Mouse (Mus musculus) G1E (cell line): ENCODE measurements around the gene Cubn.

Source experiments
- CTCF ChIP-seq: IDR thresholded peaks from 2 replicates; pipeline ENCODE4 v1.5.1; 2012; ENCODE audit warnings: low read depth, low read length, inconsistent platforms, mixed read lengths
- POLR2AphosphoS5 ChIP-seq: IDR thresholded peaks from 2 replicates; pipeline ENCODE4 v1.6.1; 2012; ENCODE audit warnings: low read depth, low read length, inconsistent platforms; ENCODE audit not compliant: insufficient replicate concordance

DNA sequence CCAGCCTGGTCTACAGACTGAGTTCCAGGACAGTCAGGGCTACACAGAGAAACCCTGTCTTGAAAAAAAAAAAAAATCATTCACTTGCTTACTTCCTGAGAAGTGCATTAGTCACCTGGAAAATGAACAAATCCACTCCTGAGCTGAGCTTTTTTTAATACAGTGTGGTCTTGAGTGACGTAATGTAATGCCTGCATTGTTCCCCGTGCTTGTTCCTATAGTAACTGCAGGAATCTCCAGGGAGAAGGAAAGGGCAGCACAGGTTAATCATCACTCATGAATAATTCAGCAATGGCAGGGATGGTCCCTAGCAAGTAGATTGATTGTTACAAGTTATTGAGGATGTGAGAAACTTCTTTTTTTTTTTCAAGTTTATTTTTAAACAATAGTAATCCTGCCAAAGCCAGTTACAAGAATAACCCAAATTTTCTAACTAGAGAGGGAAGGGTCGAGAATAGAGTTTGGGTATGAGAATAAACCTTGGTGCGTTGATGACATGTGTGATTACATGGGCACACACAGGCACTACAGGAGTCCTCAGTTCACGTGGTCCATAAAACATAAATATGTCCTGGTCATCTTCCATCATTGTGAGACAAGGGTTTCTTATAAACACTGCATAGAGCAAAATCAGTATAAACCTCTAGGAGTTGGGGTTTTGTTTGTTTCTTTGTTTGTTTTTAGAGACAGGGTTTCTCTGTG is 8.8 kb upstream of the Cubn start:
- TF ChIP-seq CTCF (no peak), POLR2AphosphoS5 (no peak)
